Mouse (Mus musculus) myocyte (in vitro differentiated cells): Measurements from ENCODE around the gene Tuba1b.

Experiments
- E2F4 ChIP-seq: IDR thresholded peaks from one replicate; pipeline ENCODE4 v1.6.1; 2011; ENCODE audit warnings: mild to moderate bottlenecking, control low read depth, moderate library complexity; ENCODE audit not compliant: insufficient read depth
- POLR2A ChIP-seq: IDR thresholded peaks from one replicate; pipeline ENCODE4 v1.6.1; 2011; ENCODE audit warnings: low read depth, mild to moderate bottlenecking, control low read depth, moderate library complexity; ENCODE audit not compliant: insufficient read length
- REST ChIP-seq: IDR thresholded peaks from one replicate; pipeline ENCODE4 v1.6.1; 2011; ENCODE audit warnings: mild to moderate bottlenecking, control low read depth, moderate library complexity; ENCODE audit not compliant: insufficient read depth, insufficient read length
- TCF12 ChIP-seq: IDR thresholded peaks from one replicate; pipeline ENCODE4 v1.6.1; 2011; ENCODE audit warnings: mild to moderate bottlenecking, control low read depth; ENCODE audit not compliant: poor library complexity, insufficient read depth, severe bottlenecking
- USF1 ChIP-seq: IDR thresholded peaks from one replicate; pipeline ENCODE4 v1.6.1; 2011; ENCODE audit warnings: low read depth, mild to moderate bottlenecking, control low read depth, moderate library complexity

- TF ChIP-seq POLR2A (no peak), USF1 (no peak), REST (no peak), E2F4 (no peak), TCF12 (no peak)
Observed at GRCm38 (mm10) chr15:98904692-98905091, 29.7 kb downstream of the Tuba1b start.
